Mouse (Mus musculus): Measurements from ENCODE around the gene Chrna9. TPM values are rescaled to one million over a fixed set of nuclear protein-coding genes. Genes with fewer than 3 reads are reported as not detected.
A peak's percentile ranks its signal among the peaks of the same experiment; 100 is the strongest.
"Not testable (repeated sequence)": the region's sequence is repeated elsewhere in the genome, so short reads cannot be mapped to it uniquely, and the experiment has no call there.

Chrna9 gene
- total RNA-seq, 2 experiments from 2014 or later = not detected

- no peak for DNase-seq (ENCODE audit: low spot score in 2 of 2)
Measured at GRCm38 (mm10) chr5:65956144-65957008, 21.7 kb downstream of the Chrna9 start.

GRCm38 (mm10) chr5:65958597-65958996, 23.9 kb downstream of the Chrna9 start:
- peak in 1 of 2 experiments; percentile 64 for DNase-seq (ENCODE audit: low spot score in 2 of 2)

- no peak for DNase-seq (ENCODE audit: low spot score in 2 of 2)
Measured at GRCm38 (mm10) chr5:65959893-65960596, 25.3 kb downstream of the Chrna9 start.

GRCm38 (mm10) chr5:65960597-65960950, 25.9 kb downstream of the Chrna9 start:
- DNase-seq (ENCODE audit: low spot score in 2 of 2) = no peak

GRCm38 (mm10) chr5:65963291-65963690, 28.6 kb downstream of the Chrna9 start:
- DNase-seq (ENCODE audit: low spot score in 2 of 2) = peak in 1 of 2 experiments; percentile 11

- peak in 1 of 2 experiments; percentile 14 for DNase-seq (ENCODE audit: low spot score in 2 of 2)
Measured at GRCm38 (mm10) chr5:65965771-65966279, 31.1 kb downstream of the Chrna9 start.

- DNase-seq (ENCODE audit: low spot score in 2 of 2) = no peak
Measured at GRCm38 (mm10) chr5:65967091-65967490, 32.4 kb downstream of the Chrna9 start.

GRCm38 (mm10) chr5:65968004-65968403, 33.3 kb downstream of the Chrna9 start:
- DNase-seq (ENCODE audit: low spot score in 2 of 2) = no peak

GRCm38 (mm10) chr5:65973189-65973588, 38.5 kb downstream of the Chrna9 start:
- DNase-seq (ENCODE audit: low spot score in 2 of 2) = no peak

GRCm38 (mm10) chr5:65975731-65976130, 41.0 kb downstream of the Chrna9 start:
- DNase-seq (ENCODE audit: low spot score in 2 of 2) = no peak

- no peak for DNase-seq (ENCODE audit: low spot score in 2 of 2)
Measured at GRCm38 (mm10) chr5:65986426-65986825, 51.7 kb downstream of the Chrna9 start.

- not testable (repeated sequence) for DNase-seq (ENCODE audit: low spot score in 2 of 2)
Measured at GRCm38 (mm10) chr5:65987004-65987403, 52.3 kb downstream of the Chrna9 start.

- no peak for DNase-seq (ENCODE audit: low spot score in 2 of 2)
Measured at GRCm38 (mm10) chr5:65991191-65991590, 56.5 kb downstream of the Chrna9 start.

GRCm38 (mm10) chr5:65994643-65995042, 59.9 kb downstream of the Chrna9 start:
- no peak for DNase-seq (ENCODE audit: low spot score in 2 of 2)

GRCm38 (mm10) chr5:65997813-65998212, 63.1 kb downstream of the Chrna9 start:
- DNase-seq (ENCODE audit: low spot score in 2 of 2) = no peak

- DNase-seq (ENCODE audit: low spot score in 2 of 2) = no peak
Measured at GRCm38 (mm10) chr5:65999106-65999505, 64.4 kb downstream of the Chrna9 start.

- DNase-seq (ENCODE audit: low spot score in 2 of 2) = no peak
Measured at GRCm38 (mm10) chr5:66000074-66000473, 65.4 kb downstream of the Chrna9 start.

GRCm38 (mm10) chr5:66000567-66001125, 65.9 kb downstream of the Chrna9 start:
- DNase-seq (ENCODE audit: low spot score in 2 of 2) = no peak

GRCm38 (mm10) chr5:66001232-66001631, 66.5 kb downstream of the Chrna9 start:
- DNase-seq (ENCODE audit: low spot score in 2 of 2) = no peak

- no peak for DNase-seq (ENCODE audit: low spot score in 2 of 2)
Measured at GRCm38 (mm10) chr5:66004134-66004925, 69.6 kb downstream of the Chrna9 start, which contains the start of gene 9130230L23Rik. Gene 9130230L23Rik (minus strand): TSS chr5:66004285.
